Mouse (Mus musculus) layer of hippocampus, postnatal 25 days (tissue): ENCODE data around the gene Fgfbp3. TPM values are rescaled to one million over a fixed set of nuclear protein-coding genes. Genes with fewer than 3 reads are reported as not detected.
"Not testable (repeated sequence)": the region's sequence is repeated elsewhere in the genome, so short reads cannot be mapped to it uniquely, and the experiment has no call there.

ENCODE experiments used
- DNase-seq, 2 experiments: peaks; one replicate each; pipeline ENCODE4 v3.0.0; 2022; ENCODE audit warnings: mixed read lengths in 2 of 2, low spot score in 1 of 2; ENCODE audit errors: extremely low spot score in 1 of 2
- total RNA-seq, 2 experiments: library from RNA; stranded (reverse); gene quantifications; 2 replicates each; pipeline ENCODE4 v1.2.3; 2021

Fgfbp3 gene
- total RNA-seq, 2 experiments from 2014 or later: 6.5 to 7.4 TPM

DNA sequence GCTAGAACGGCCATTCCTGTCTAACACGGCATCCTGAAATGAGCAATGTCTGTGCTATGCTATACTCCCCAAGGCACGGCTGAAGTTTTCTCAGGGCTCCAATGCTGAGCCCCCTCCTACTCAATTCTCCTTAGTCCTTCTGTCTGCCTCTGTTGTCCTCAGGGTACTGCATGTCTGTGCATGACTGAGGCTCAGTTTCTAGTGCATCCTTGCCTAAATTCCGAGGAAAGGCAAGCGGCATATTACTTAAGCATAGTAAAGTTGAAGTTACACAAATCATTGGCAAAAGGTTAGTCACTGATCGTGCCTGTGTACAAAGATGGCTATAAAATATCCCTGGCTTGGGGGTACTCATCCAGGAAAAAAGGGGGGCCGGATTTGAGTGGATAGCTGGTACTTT, 6.4 kb downstream of the Fgfbp3 start:
- DNase-seq: no peak

GRCm38 (mm10) chr19:36910424-36911045, 8.9 kb downstream of the Fgfbp3 start:
- DNase-seq: peak in 1 of 2 experiments; percentile 18

GRCm38 (mm10) chr19:36909676-36910292, 9.6 kb downstream of the Fgfbp3 start:
- peak in 1 of 2 experiments; percentile 65 for DNase-seq

- DNase-seq: no peak
Observed at GRCm38 (mm10) chr19:36909150-36909549, 10.3 kb downstream of the Fgfbp3 start.

DNA sequence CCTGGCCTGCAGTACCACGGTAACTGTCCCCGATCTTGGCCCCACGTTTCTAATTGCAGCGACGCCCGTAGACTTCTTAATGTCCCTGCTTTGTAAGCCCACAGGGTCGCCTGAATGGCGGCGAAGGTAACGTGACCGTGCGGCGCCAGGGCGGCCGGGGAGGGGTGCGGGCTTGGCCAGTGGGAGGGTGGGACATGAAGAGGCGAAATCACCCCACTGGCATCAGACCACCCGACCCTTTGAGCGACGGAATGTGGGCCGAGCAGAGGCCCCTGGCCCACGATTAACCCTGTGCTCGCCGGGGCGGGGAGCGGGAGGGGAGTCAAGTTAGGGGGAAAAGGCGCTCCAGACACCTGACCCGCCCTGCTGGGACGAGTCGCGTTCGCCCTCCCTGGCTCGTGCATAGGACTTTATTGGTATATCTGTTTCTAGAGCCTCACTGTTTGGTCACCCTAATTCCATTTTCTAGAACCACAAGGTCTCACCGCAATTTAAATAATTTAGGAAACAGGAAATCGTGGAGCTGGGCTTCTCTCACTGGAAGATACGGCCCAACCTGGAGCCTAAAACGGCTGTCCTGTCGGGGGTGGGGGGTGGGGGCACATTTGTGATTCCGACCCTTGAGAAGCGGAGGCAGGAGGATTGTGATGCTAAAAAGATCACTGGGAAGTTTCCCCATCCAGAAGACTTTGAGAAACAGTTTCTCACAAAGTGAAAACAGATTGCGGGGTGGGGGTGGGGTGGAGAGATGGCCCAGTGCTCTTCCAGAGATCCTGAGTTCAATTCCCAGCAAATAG, 15.0 kb downstream of the Fgfbp3 start:
- DNase-seq: peak; percentile 35 to 45

DNA sequence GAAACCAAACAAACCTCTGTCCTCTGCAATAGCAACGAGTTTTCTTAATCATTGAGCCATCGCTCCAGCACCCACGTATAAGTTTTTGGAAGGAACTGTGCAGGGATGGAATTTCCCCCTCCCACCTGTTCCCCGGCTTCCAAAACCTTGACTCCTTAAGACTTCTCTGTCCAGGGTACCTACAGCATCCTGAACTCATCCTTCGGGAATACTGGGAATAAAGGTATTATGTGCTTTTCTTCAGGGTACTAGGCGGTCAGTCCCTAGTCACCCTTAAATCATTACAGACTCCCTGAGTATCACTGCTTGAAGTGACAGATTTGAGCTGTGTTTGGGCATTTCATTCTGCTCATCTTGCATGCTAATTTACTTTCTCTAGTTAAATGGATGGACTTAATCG, 16.0 kb downstream of the Fgfbp3 start:
- no peak for DNase-seq

DNA sequence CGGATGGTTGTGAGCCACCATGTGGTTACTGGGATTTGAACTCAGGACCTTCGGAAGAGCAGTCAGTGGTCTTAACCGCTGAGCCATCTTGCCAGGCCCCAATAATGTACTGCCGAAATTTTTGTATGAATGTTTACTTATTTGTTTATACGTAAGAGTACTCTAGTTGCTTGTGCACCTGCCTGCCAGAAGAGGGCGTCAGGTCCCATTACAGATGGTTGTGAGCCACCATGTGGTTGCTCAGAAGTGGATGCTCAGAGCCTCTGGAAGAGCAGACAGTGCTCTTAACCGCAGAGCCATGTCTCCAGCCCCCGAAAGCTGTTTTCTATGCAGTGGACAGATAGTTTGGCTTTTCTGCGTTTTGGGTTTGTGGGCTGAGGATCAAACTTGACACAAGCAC, 21.6 kb downstream of the Fgfbp3 start:
- peak in 1 of 2 experiments; percentile 34 for DNase-seq

DNA sequence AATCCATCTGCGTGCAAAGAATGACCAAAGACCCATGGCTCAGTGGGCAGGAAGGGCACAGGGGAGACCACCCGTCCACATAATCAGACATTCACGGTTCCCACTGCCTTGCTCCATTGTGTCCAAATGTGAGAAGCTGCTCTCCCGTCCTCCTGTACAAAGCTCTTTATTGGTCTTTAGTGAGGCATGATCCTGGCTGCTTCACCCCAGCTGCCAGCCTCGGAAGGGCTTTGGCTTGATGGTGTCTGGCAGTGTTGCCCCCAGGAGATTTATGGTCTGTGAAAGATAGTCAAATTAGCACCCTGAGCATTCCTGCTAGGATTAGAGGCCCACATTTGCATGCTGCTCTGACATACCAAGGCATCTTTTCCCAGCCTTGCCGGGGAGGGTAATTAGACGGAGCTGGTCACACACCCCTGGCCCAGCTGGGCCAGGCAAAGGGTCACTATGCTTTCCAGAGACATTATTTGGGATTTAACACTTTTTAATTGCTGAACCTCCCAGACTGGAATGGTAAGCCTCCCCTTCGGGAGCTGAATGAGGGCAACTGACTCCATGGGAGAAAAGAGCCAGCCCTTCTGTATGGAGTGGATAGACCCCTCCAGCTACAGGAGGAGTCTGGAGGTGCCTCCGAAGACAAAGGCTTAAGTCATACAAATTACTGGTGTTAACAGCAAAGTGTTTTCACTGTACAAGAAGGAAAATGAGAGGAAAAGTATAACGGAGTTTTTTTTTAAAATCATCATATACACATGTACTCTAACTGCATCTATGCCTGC, 22.4 kb downstream of the Fgfbp3 start:
- DNase-seq: no peak

DNA sequence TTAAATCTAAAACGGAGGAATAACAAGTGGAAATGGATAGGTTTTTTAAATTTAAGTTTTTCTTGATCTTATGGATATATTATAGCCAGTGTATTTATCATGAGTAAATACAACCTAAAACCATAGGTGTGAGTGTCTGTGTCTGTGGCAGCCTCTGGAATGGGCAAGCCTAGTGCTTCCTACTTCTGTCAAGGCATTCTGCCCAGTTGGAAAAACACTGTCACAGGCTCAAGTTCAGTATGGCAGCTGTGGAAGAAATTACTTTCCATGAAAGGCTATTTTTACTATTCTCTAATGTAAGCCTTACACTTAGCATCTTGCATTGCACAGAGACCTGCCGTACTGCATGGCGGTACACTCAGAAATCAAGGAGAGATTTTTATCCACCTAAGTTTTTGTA, 27.7 kb downstream of the Fgfbp3 start:
- DNase-seq: no peak

DNA sequence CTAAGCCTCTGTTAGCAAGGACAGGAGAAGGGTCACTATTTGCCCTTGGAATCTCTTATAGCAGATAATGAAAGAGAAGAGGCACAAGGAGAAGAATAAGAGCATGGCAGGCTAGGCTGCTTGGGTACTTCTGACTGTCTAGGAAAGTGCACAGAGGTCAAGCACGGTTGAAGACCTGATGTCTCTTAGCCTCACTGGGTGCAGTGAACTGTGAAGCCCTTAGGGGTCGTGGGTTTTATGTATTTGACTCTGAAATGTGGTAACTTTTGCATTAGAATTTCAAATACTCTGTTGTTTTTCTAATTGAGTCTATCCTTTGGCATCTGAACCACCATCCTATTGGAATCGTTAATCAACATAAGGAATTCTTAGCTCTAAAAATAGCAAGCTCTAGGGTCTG, 31.7 kb downstream of the Fgfbp3 start:
- no peak for DNase-seq

DNA sequence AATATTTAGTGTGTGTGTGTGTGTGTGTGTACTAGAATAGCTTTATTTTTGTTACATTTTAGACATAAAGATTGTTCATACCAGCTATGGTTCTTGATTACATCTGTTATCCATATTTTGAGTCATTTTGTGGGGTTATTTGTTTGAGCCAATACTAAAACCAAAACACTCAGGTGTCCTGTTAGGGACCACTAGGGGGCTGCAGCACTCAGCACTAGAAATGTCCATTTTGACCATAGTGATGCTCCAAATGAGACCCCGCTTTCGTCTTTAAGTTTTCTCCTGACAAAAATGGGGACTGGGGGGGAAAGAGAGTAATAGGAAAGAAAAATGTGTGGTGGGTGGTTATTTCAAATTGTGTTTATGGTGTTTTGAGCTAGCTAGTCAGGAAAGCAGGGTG, 33.1 kb downstream of the Fgfbp3 start:
- no peak for DNase-seq

DNA sequence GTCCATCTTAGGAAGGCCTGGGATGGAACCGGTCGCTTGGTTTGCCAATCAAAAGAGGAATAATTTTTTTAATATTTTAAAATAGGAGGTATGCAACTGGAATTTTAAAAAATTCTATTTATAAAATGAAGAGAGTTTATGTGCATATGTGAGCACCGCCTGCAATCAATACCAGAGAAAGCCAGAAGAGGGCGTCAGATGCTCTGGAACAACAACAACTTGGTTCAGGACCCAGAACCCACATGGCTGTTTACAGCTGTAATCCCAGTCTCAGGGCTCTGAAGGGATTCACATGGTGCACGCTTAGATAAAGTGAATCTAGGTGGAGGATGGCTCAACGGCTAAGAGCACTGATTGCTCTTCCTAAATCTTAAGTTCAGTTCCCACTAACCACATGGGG, 36.3 kb downstream of the Fgfbp3 start:
- DNase-seq: peak in 1 of 2 experiments; percentile 41

- no peak for DNase-seq
Observed at GRCm38 (mm10) chr19:36878743-36879495, 40.5 kb downstream of the Fgfbp3 start.

- DNase-seq: no peak
Observed at GRCm38 (mm10) chr19:36877329-36877728, 42.1 kb downstream of the Fgfbp3 start.

DNA sequence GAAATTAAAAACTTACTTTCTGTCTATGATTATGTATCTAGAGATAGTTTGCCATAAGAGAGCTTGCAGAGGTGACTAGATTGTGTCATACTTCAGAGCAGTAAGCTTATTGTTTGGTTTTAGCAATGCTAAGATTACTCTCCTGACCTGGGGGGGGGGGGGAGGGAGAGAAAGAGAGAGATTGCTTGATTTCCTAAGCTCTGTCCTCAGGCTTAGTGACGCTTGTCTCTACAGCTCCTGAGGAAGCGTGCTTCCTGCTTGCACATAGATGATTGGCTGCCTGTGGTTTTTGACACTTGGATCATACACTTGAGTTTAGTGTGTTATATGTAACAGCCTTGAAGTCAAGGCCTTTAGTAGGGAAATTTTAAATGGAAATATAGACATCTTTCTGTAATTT, 44.8 kb downstream of the Fgfbp3 start:
- DNase-seq: no peak

GRCm38 (mm10) chr19:36868675-36869074, 50.7 kb downstream of the Fgfbp3 start:
- not testable (repeated sequence) for DNase-seq
